Mouse (Mus musculus) lung, postnatal 0 days (tissue): ENCODE results near the gene Slc7a5.

ENCODE experiments used
- CTCF ChIP-seq: IDR thresholded peaks from 2 replicates; pipeline ENCODE4 v1.5.1; 2016; ENCODE audit warnings: antibody characterized with exemption, mild to moderate bottlenecking
- EP300 ChIP-seq: IDR thresholded peaks from 2 replicates; pipeline ENCODE4 v1.6.1; 2016; ENCODE audit warnings: antibody characterized with exemption, mild to moderate bottlenecking, control low read depth

DNA sequence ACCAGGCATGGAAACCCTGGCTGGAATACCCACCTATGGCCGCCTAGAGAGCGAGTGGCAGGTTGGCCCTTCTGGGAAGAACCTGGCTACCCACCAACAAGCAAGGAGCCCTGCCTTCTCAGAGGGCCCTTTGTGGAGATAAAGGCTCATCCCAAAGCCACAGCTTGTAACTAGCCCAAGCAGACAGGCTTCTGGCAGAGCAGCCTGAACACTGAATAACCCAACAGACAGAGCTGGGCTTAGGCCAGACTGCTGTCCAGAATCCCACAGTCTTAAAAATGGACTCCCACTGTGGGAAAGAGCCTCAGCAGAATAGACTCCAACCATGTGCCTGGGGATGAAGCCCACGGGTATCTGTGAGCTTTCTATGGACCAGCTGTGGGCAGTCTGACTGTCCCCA, 23.3 kb downstream of the Slc7a5 start:
- TF ChIP-seq EP300 (no peak), CTCF (no peak)
